Mouse (Mus musculus) heart, adult 9 months (tissue): ENCODE measurements around the gene Ttc28.

ENCODE experiments used
- DNase-seq, 2 experiments: peaks; one replicate each; pipeline ENCODE4 v3.0.0; 2022; ENCODE audit warnings: low spot score in 2 of 2

The Ttc28 gene

DNA sequence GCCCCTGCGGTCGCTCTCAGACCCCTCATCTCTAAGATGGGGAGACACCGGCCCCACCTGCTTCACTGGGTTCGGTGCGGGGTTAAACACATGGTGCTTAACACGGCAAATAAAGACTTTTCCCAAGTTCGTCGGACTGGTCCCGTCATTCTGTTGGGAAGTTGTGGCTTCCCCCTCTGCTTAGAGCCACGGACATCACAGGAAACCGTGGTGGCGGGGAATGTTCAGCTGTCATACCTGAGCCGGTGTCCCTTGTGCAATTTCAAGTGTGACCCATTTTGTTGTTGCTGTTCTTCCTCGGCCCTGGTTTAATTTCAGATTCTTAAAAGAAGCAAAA is 451.5 kb downstream of the Ttc28 start:
- DNase-seq: no peak

DNA sequence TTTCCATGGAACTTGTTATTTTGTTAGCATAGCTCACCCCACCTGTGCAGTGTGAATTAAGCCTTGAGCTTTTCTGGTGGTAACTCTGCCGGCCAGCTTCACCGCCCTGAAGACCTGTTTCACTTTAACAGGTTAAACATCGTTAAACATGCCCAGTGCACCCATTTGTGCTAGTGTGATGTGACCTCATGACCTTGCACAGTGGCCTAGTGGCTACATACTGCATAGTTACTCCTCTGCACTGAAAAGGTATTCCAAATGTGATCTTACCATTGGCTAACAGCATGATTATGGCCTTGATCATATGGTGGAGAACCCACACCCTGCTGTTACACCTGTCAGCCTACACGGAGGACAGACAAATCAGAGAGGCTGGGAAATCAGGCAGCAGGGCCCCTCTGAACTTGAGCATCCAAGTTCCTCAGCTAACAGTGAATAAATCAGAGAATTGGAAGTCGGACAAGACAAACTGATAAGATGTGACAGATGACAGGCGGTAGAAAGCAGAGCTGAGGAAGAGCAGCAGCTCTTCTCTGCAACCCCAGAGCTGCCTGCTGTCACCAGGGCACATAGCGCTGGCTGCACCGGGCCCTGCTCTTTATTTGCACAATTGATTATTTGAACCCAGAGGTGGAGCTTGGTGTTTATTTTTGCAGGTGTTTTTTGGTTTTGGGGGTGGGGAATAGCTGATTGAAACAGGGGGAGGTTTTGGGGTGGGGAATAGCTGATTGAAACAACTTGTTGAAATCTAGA is 456.5 kb downstream of the Ttc28 start:
- no peak for DNase-seq
